Mouse (Mus musculus) testis, adult 2 months (tissue): ENCODE data around the gene Rgs12.

ENCODE experiments used
- CTCF ChIP-seq: fragments of 200-500 bp; IDR thresholded peaks from 2 replicates; pipeline ENCODE4 v1.5.1; 2012; ENCODE audit warnings: low read depth, mild to moderate bottlenecking, inconsistent platforms, low read length, moderate library complexity; ENCODE audit not compliant: control insufficient read depth, insufficient read depth, insufficient replicate concordance
- POLR2A ChIP-seq: fragments of 200-500 bp; IDR thresholded peaks from 2 replicates; pipeline ENCODE4 v1.6.1; 2012; ENCODE audit warnings: low read depth, mild to moderate bottlenecking, inconsistent platforms, low read length, moderate library complexity; ENCODE audit not compliant: control insufficient read depth

GRCm38 (mm10) chr5:34930151-34930975 is 18.9 kb upstream of the Rgs12 start:
- TF ChIP-seq CTCF (no peak), POLR2A (no peak)
